In the genomic region with DNA sequence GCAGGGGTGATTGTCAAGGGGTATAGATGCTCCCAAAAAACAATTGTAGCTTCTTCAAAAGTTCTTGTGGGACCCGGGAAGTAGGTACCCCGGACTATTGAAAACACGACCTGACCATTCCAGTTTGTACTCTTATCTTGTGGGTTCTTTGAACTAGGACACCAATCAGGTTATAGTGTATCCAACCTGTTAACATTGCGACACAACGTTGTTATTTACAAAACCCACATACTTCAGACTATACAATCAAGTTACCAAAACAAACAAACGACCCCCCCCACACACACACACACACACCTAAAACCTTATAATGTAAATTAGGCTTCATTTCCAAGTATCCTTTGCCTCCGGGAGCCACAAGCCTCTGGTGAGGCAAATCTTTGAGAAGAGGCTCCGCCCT, we compare ENCODE assay signal across 9 mouse cellular contexts. TPM values are rescaled to one million over a fixed set of nuclear protein-coding genes. Genes with fewer than 3 reads are reported as not detected.
DNase-seq lines count a peak whose midpoint lies in the region; ATAC-seq lines count a peak whose summit lies in the region.
"Had no signal": no experiment of that assay in that cellular context is flagged by ENCODE, and none has a peak within 500 bp of the region (broad histone marks: within the 10 kb centered on the region; RNA-seq: fewer than 3 reads in every experiment).

No protein-coding gene starts in this region.

- H3K4me2 ChIP-seq in kidney, embryonic 14.5 days (replicated peaks; ENCODE audit: low read depth, low read length): peak overlapping the region; percentile 41
- H3K4me2 ChIP-seq in midbrain, embryonic 14.5 days (ENCODE audit: low read length): peak overlapping the region; percentile 54

- 5% methylated on average over 8 of the region's 8 CpGs for WGBS in kidney, embryonic 14.5 days
- WGBS in embryonic facial prominence, embryonic 10.5 days: 9% methylated on average over 8 of the region's 8 CpGs
- WGBS in midbrain, embryonic 14.5 days: 5% methylated on average over 8 of the region's 8 CpGs

- H3K4me3 ChIP-seq in kidney, embryonic 14.5 days (ENCODE audit: low read length): peak overlapping the region; percentile 81
- peak overlapping the region; percentile 82 for H3K4me3 ChIP-seq in embryonic facial prominence, embryonic 10.5 days
- peak overlapping the region; percentile 63 for H3K4me3 ChIP-seq in midbrain, embryonic 14.5 days (replicated peaks; ENCODE audit: low read depth, low read length)

- peaks cover 9% of the 10 kb centered on the region for H3K4me1 ChIP-seq in kidney, embryonic 14.5 days (ENCODE audit: control insufficient read depth, insufficient read depth, low read length)
- H3K4me1 ChIP-seq in embryonic facial prominence, embryonic 10.5 days: peaks cover 18% of the 10 kb centered on the region
- peaks cover 7% of the 10 kb centered on the region; the same call in 1 of the 2 replicates for H3K4me1 ChIP-seq in midbrain, embryonic 14.5 days (ENCODE audit: control insufficient read depth, insufficient read depth, low read length)

- H3K27ac ChIP-seq in kidney, embryonic 14.5 days (ENCODE audit: low read depth, low read length): no peak overlapping the region
- H3K27ac ChIP-seq in embryonic facial prominence, embryonic 10.5 days (replicated peaks): peak overlapping the region; percentile 90; the same call in 1 of the 2 replicates
- no peak overlapping the region for H3K27ac ChIP-seq in midbrain, embryonic 14.5 days (replicated peaks; ENCODE audit: low read depth, low read length)

- H3K9ac ChIP-seq in kidney, embryonic 14.5 days (ENCODE audit: low read depth, low read length): 0 out of 2 replicates have a peak overlapping the region, but pooled peaks have one; percentile 40
- H3K9ac ChIP-seq in midbrain, embryonic 14.5 days (replicated peaks; ENCODE audit: low read length): 0 out of 2 replicates have a peak overlapping the region, but pooled peaks have one; percentile 34

- peaks cover 28% of the 10 kb centered on the region for H3K36me3 ChIP-seq in kidney, embryonic 14.5 days (ENCODE audit: control insufficient read depth, insufficient read depth, low read length)
- H3K36me3 ChIP-seq in embryonic facial prominence, embryonic 10.5 days (replicated peaks): peaks cover 37% of the 10 kb centered on the region
- H3K36me3 ChIP-seq in midbrain, embryonic 14.5 days (ENCODE audit: control insufficient read depth, insufficient read depth, low read length): peaks cover 28% of the 10 kb centered on the region

- ATAC-seq in kidney, embryonic 14.5 days (ENCODE audit: low FRiP score, low TSS enrichment): no peak
- peak; percentile 23 for ATAC-seq in inflammation-experienced regulatory T-cells, adult 6 months
- no peak; the same call in 1 of the 2 replicates for ATAC-seq in midbrain, embryonic 14.5 days (ENCODE audit: low FRiP score, low TSS enrichment)

- H3K27me3 ChIP-seq in kidney, embryonic 14.5 days (ENCODE audit: control insufficient read depth, insufficient read depth, low read length): no peaks in the 10 kb centered on the region
- peaks cover 16% of the 10 kb centered on the region for H3K27me3 ChIP-seq in embryonic facial prominence, embryonic 10.5 days (replicated peaks; ENCODE audit: low read depth, poor library complexity, severe bottlenecking)
- no peaks in the 10 kb centered on the region for H3K27me3 ChIP-seq in midbrain, embryonic 14.5 days (ENCODE audit: control insufficient read depth, insufficient read depth, low read length)
- H3K27me3 ChIP-seq: Patski had no signal

- no peak for DNase-seq in kidney, adult 8-10 months
- DNase-seq in embryonic facial prominence, embryonic 10.5 days (ENCODE audit: low spot score): no peak
- DNase-seq in midbrain, embryonic 14.5 days: no peak
- DNase-seq in ovary, postnatal 36 days (ENCODE audit: low spot score): no peak
- DNase-seq in urinary bladder, postnatal 4 days (ENCODE audit: low spot score in 2 of 2): no peak
- DNase-seq in spleen, postnatal 4 days (ENCODE audit: low spot score in 2 of 2): no peak

- no peaks in the 10 kb centered on the region for H3K9me3 ChIP-seq in kidney, embryonic 14.5 days (ENCODE audit: control insufficient read depth, low read length)
- H3K9me3 ChIP-seq in embryonic facial prominence, embryonic 10.5 days: no peaks in the 10 kb centered on the region
- H3K9me3 ChIP-seq in midbrain, embryonic 14.5 days (ENCODE audit: control insufficient read depth, low read length): no peaks in the 10 kb centered on the region

RNA-seq across cellular contexts. Expression of a gene that starts 0.4 kb away (rescaled TPM):
- 823 and 914 TPM in 2 replicates for polyA plus RNA-seq in kidney, embryonic 14.5 days (2014; fragmentation: Nextera tagmentation; extraction: Ambion mirVana)
- 1,123 and 1,132 TPM in 2 replicates for polyA plus RNA-seq in embryonic facial prominence, embryonic 10.5 days (2016; fragmentation: Nextera tagmentation; extraction: Ambion mirVana)
- polyA plus RNA-seq in inflammation-experienced regulatory T-cells, adult 6 months (2017; shearing (Covaris generic)): 100 to 1,000 TPM; 376 to 387 (median 385) TPM
- 744 and 849 TPM in 2 replicates for polyA plus RNA-seq in midbrain, embryonic 14.5 days (2014; fragmentation: Nextera tagmentation; extraction: Ambion mirVana)

RNA-seq across cellular contexts. Expression of a gene that starts 5.8 kb away (rescaled TPM):
- 0.31 and 0.34 TPM in 2 replicates for polyA plus RNA-seq in kidney, embryonic 14.5 days (2014; fragmentation: Nextera tagmentation; extraction: Ambion mirVana)
- polyA plus RNA-seq in embryonic facial prominence, embryonic 10.5 days (2016; fragmentation: Nextera tagmentation; extraction: Ambion mirVana): 0.43 and 0.44 TPM in 2 replicates
- not detected for polyA plus RNA-seq in inflammation-experienced regulatory T-cells, adult 6 months (2017; shearing (Covaris generic))
- 0.42 and 0.64 TPM in 2 replicates for polyA plus RNA-seq in midbrain, embryonic 14.5 days (2014; fragmentation: Nextera tagmentation; extraction: Ambion mirVana)
- polyA plus RNA-seq: Patski had no signal

RNA-seq across cellular contexts. Expression of a gene that starts 8.0 kb away (rescaled TPM):
- polyA plus RNA-seq in kidney, embryonic 14.5 days (2014; fragmentation: Nextera tagmentation; extraction: Ambion mirVana): not detected in 2 replicates
- not detected in 2 replicates for polyA plus RNA-seq in embryonic facial prominence, embryonic 10.5 days (2016; fragmentation: Nextera tagmentation; extraction: Ambion mirVana)
- not detected for polyA plus RNA-seq in inflammation-experienced regulatory T-cells, adult 6 months (2017; shearing (Covaris generic))
- polyA plus RNA-seq in midbrain, embryonic 14.5 days (2014; fragmentation: Nextera tagmentation; extraction: Ambion mirVana): not detected in 2 replicates
- polyA plus RNA-seq: Patski had no signal

RNA-seq across cellular contexts. Expression of a gene that starts 10.4 kb away (rescaled TPM):
- 0.41 and 0.57 TPM in 2 replicates for polyA plus RNA-seq in kidney, embryonic 14.5 days (2014; fragmentation: Nextera tagmentation; extraction: Ambion mirVana)
- polyA plus RNA-seq in embryonic facial prominence, embryonic 10.5 days (2016; fragmentation: Nextera tagmentation; extraction: Ambion mirVana): not detected in 2 replicates
- polyA plus RNA-seq in inflammation-experienced regulatory T-cells, adult 6 months (2017; shearing (Covaris generic)): not detected
- polyA plus RNA-seq in midbrain, embryonic 14.5 days (2014; fragmentation: Nextera tagmentation; extraction: Ambion mirVana): not detected in 2 replicates
- polyA plus RNA-seq: Patski had no signal

RNA-seq across cellular contexts. Expression of a gene that starts 15.1 kb away (rescaled TPM):
- polyA plus RNA-seq in kidney, embryonic 14.5 days (2014; fragmentation: Nextera tagmentation; extraction: Ambion mirVana): 3.7 and 5.9 TPM in 2 replicates
- polyA plus RNA-seq in embryonic facial prominence, embryonic 10.5 days (2016; fragmentation: Nextera tagmentation; extraction: Ambion mirVana): 3.2 and 3.7 TPM in 2 replicates
- polyA plus RNA-seq in inflammation-experienced regulatory T-cells, adult 6 months (2017; shearing (Covaris generic)): 1 to 10 TPM; 1.8 to 2.1 (median 2.0) TPM
- polyA plus RNA-seq in midbrain, embryonic 14.5 days (2014; fragmentation: Nextera tagmentation; extraction: Ambion mirVana): 8.5 and 9.2 TPM in 2 replicates
